Mouse (Mus musculus) thymus, adult 18-20 months (tissue): ENCODE results near the gene Slamf9.

ENCODE experiments used
- DNase-seq, 2 experiments: peaks; one replicate each; pipeline ENCODE4 v3.0.0; 2022; ENCODE audit warnings: mixed read lengths in 2 of 2

Slamf9 gene

DNA sequence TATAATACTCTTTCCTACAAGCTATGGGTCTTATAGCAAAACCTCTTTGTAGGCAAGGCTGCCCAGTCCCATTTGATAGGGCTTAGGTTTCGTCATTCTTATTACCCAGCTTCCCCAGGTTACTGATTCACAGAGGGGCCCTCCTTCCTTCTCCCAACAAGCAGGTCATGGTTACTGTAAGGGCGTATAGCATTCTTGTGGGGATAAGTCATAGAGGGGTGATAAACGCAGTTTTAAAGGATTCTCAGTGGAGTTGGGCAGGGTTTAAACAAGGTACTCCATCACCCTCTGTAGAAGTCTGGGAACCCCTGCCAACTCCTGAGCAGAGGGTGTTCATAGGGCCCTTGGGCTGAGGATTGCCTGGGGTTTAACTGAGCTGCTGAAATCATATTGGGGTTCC is 12.6 kb upstream of the Slamf9 start:
- DNase-seq = no peak

DNA sequence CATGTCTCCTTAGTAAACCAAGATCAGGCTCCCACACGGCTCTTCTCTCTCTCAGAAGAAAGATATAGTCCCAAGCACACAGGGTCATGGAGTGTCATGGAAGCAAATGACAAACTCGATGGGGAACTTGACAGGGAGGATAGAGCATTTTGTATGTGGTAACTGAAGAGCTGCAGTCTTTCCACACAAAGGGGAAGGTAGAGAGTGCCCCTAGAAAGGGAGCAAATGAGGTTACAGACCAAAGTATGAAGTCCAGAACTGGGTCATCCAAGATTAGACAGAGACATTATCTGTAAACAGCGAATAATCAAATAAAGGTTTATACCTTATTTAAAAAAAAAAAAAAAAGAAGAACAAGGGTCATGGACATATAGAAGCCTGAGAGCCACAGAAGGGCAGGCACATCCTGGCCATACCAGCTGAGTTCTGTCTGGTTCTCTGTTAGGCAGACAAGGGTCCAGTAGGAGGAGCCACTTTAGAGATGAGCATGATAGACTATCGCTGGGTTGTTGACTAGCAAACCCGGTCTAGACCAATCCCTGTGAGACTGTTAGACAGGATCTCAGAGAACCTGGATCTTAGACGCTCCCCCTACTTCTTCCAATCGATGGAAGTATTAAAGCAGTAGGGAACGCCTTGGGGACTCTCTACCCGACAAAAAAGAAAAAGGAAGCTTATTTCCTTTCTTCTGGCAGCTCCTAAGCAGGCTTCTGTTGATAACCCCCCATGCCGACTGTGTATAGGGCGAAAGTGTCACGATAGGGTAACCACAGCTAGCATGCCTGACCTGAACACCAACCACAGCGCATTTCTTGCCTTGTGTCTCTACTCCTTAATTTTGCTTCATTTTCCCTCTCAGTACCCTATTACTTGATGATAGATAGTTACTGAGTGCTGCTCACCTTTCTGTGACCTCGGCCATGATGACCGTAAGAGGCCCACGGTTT is 11.5 kb upstream of the Slamf9 start:
- DNase-seq = no peak

DNA sequence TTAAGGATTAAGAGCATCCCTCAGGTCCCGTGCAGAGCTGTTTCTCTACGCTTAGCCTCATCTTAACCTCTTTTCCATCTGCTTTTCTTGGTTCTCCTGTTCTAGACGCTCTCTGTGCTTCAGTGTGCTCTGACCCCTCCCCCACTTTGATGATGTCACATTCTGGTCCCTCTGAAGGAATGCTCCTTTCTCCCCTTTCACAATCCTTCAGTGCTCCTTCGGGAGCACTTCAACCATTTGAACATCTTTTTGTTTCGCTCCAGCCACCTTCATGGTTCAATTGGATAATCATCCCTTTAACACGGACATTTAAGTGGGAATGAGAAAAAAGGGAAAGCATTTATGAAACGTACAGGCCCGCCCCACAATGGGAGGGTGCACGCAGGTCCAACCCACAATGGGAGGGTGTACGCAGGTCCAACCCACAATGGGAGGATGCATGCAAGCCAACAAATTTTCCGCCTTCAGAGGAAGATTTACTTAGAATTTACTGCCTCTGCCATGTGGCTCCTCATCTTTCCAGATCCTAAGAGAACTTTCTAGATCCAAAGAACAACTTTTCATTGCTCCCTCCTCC is 6.8 kb upstream of the Slamf9 start:
- DNase-seq = no peak

DNA sequence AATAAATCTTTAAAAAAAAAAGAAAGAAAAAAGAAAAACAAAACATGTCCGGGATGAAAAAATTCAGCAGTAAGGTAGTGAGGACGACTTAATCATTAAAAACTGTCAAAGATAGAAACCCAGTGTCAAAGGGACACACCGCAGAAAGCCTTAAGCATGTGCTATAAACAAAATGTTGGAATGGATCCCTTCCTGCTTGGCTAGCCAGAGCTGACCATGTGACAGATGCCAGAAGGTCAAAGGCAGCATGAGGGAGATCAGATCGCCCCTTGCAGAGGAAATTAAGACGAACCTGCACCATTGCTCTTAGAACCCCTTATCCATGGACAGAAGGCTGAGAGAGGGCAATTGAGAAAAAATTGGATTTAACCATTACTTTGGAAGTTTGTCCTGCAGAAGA is 5.8 kb upstream of the Slamf9 start:
- no peak for DNase-seq

DNA sequence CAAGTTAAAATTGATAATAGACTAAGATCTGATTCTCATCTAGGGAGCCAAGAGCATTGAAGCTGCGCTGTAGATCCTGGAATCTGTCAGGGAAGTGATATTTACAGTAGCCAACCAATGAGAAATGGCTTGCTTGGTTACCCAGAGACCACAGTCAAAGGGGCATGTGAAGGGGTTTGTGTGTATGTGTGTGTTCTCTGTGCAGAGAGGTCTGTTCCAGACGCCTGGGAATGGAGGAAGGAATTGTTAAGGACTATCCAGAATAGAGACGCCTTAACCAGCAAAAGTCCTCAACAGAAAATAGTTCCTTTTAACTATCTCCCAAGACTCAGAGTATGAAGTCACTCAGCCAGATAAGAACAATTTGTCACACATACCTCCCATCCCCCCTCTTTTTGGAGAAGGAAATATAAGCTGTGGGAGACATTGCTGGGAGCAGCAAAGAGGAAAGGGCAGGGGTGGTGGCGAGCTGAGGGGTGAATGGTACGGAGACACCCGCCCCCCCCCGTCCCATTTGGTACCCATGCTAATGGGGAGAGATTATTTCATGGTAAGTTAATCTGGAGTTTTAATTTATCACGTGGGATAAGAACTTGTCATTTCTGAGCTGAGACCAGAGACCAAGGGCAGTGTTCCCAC is 5.2 kb upstream of the Slamf9 start:
- no peak for DNase-seq

DNA sequence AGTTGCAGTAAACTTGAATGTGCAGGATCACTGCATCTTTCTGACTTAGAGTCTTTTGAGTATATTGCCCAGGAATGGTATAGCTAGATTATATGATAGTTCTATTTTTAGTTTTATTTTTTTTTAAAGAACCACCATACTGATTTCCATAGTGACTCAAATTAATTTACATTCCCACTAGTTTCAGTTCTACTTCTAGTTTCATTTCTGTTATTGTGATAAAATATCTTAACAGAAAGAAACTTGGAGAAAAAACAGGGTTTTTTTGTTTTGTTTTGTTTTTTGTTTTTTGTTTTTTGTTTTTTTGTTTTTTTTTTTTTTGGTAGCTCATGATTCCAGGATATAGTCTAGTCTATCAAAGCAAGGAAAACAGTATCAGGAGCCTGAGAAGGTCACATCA is 2.2 kb upstream of the Slamf9 start:
- DNase-seq = no peak

DNA sequence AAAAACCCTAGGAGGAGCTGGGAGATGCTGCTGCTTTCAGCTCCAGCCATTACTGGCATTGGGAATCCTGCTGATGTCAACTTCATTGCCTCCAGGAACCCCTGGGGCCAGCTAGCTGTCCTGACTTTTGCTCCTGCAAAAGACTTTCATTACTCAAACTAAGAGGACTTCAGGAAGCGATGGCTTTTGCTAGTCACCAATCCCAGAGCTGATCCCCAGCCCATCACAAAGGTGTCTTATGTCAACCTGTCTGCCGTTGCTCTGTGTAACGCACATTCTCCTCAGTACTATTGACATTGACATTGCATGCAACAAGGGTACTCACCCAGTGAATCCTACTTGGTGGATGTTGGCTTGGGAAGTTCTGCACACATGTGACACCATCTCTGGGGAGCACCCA is 962 bp upstream of the Slamf9 start:
- no peak for DNase-seq

DNA sequence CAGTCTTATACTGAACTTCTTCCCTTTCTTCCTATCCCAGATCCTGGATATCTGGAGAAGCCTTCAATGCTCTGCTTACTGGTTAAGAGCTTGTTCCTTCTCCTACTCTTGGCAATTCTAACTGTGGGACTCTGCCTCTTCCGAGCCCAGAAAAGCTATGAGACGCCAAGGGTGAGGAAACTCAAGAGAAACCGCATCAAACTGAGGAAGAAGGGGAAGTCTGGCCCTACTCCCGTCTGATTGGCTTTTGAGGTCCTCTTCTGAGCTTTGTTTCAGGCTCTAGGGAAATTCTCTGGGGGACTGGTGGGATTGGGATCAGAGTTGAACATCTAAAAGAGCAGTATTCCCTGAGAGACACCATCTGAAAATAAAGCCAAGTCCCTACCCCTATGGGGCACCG is 2.9 kb downstream of the Slamf9 start:
- no peak for DNase-seq

DNA sequence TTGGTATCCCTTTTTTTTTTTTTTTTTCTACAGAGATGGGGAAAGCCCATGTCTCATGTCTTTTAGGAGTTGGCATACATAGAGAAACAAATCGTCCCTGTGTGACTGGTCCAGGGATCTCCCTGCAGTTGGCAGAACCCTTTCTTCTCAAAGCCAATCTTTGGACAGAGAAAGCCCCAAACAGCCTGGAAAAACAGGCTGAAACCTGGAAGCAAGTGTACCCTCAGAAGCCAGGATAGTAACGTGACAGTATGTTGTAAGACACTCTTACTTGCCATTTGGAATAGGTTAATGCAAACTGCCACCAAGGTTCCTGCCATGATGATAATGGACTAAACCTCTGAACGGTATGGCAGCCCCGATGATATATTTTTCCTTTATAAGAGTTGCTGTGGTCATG is 5.2 kb downstream of the Slamf9 start:
- DNase-seq = no peak

DNA sequence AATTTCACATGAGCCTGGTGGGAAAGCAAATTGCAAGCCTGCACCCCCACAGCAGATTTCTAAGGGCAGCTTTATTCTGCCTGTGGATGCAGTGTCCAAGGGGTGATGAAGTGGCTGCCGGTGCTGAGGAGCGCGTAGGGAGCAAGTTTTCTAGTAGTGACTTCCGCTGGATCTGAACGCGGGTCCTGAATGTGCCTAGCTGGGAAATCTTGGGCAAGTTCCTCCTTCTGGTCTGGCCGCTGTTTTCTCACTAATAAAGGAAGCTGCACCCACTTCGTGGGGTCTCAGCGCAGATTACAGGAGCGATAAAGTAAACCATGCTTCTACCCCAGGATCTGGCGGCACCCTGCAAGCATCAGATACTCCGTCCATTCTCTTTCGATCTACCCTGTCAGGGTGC is 6.0 kb downstream of the Slamf9 start:
- no peak for DNase-seq

DNA sequence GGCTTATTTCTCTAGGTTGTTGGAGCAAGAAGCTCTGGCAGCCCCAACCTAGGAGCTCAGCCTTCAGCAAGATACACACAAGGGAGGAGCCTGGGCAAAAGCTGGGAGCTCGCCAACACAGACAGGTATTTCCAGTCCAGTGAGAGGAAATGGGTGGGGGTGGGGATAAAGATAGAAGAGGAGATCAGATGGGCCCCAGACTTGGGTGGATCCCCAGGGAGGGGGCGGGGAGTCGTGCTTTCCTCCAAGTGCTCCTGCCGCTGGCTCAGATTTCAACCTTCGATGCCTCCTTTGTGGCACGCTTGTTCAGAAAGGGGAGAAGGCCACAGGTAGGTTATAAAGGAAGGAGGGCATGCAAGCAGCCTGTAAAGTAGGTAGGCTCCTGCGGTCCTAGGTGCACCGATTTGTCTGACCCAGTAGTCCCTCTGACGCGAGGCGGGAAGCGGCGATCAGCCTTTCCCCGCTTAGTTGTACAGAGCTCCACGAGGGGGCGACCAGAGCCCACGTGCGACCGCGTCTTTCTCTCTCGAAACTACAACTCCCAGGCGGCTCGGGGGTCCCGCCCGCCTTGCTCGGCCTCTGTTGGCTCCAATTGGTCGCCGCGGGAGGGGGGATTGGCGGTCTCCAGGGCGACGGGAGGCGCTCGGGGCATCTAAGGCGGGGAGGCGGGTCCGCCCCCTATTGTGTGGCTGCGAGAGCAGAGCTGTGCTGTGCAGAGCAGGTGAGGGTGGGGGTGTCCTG is 6.6 kb downstream of the Slamf9 start, which contains the start of gene Igsf9:
TSS of gene Igsf9 (plus strand) at position 249 of the 741 bp plus-strand sequence.
- peak; percentile 93 to 95 for DNase-seq

DNA sequence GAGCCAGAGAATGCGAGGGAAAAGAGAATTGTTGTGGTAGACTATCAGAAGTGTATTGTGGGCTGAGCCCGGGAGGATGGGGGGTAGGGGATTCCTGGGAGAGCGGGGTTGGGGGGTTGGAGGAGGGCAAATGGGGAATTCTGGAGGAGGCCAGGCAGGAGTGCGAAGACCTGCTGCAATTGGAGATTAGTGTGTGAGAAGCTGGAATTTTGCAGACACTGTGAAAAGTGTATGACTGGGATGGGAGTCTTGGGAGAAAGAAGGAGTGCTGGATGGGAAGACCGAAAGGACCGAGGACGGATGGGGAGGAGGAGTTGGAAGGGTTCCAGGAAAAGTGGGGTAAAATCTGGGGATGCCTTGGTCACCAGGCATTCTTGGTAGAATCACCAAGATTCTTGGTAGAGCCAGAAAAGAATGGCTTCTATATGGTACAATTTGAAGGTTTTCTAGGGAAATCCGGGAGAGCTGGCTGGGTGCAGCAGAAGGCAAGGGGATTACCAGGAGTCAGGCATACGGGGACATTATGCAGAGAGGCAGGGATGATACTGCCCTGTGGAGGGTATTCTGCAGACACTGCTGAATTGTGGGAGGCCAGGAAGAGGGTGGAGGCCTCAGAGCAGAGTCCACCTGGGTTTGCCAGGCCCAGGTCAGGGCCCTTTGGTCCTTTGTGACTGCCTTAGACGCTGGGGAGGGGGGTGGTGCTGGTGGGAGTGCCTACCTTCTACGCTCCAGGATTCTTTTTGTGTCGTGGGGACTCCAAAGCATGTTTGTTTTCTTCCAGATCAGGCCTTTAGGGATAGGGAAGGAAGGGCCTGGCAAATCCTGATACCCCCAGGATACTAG is 7.6 kb downstream of the Slamf9 start:
- no peak for DNase-seq

DNA sequence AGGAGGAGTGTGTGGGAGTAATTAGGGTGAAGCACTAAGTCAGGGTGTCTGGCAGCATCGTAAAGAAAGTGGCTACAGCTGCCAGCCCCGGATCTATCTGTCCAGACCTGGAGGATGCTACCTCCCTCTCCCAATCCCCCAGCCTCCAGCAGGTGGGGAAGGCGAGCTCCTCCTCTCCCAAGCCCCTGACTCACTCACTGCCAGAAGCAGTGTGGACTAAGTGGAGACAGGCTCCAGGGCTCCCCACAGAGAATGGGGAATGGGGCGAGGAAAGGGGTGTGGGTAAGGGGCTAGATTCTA is 8.2 kb downstream of the Slamf9 start:
- DNase-seq = no peak

DNA sequence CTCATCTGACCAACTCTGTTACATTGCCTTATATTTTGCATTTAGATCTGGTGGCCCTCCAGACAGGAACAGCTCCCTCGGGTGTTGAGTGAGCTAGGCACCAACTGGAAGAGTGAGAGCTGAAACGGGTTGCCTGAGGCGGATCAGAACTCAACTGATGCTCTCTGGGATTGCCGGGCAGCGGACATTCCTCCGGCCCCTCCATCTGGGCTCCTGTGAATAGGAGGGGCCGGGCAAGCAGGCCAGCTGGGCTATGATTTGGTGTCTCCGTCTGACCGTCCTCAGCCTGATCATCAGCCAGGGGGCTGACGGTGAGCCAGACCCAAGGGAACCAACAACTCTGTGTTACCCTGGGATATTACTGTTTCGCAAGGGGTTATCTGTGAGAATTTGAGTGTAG is 9.1 kb downstream of the Slamf9 start:
- DNase-seq = no peak

DNA sequence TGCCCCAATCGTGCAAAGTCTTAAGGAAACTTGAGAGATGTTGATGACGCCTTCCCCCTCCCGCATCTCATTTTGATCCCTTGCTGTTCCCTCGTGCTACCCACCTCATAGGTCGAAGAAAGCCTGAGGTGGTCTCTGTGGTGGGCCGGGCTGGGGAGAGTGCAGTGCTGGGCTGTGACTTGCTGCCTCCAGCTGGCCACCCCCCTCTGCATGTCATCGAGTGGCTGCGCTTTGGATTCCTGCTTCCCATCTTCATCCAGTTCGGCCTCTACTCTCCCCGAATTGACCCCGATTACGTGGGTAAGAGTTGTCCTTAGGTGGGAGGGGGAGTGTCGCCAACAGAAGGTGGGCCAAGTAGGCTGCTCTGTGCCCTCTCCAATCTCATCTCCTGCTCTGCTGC is 9.5 kb downstream of the Slamf9 start:
- DNase-seq = no peak

DNA sequence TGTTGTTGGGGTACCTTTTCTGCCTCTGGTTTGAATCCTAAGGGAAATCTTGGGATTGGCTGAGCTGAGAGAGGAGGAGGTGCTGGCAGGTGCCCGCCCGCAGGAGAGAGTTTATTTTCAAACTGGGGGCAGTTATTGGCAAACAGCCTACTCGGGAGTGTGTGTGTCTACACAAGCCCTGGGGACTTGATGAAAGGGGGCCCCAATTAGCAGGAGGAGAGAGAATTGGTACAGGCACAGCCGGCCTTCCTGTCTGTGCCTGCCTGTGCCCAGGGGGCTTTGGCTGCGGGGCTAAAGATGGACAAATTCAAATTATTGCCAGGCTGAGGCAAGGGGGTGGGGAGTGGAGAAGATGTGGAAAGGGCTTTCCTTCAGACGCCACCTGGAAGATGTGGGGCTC is 10.7 kb downstream of the Slamf9 start:
- DNase-seq = no peak

DNA sequence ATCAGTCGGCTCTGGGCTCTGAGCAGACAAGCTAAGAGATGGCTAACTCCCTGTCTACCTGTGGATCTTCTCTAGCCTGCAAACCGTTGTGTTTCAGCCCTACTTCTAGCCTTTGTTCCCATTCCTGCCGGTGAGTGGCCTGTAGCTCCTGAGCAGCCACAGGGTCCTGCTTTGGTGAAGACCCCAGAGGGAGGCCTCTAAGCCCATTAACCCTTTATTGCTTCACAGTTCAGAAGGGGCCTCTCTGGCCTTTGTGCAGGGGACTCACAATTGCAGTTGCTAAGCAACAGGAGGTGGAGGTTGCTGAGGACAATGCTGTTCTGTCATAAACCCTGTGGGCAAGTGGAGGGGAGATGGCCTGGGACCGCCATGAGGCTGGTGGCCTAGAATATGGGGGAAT is 11.1 kb downstream of the Slamf9 start:
- DNase-seq = no peak

DNA sequence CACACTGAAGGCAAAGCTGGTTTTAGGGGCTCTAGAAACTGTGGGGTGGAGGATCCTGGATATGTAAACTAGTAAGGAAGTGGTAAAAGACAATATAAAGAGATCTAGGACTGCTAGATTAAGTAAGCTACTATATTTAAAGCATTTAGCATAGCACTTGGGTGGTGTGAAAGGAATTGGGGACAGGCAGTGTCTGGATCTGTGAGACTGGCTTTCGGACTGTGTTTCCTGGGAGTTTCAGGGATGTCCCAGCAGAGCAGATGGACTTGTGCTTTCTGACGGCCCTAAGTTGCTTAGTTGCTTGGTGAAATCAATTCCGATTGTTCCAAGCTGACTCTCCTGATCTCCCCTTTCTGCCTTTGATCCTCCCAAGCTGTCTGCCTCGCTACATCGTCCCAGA is 11.5 kb downstream of the Slamf9 start:
- no peak for DNase-seq

DNA sequence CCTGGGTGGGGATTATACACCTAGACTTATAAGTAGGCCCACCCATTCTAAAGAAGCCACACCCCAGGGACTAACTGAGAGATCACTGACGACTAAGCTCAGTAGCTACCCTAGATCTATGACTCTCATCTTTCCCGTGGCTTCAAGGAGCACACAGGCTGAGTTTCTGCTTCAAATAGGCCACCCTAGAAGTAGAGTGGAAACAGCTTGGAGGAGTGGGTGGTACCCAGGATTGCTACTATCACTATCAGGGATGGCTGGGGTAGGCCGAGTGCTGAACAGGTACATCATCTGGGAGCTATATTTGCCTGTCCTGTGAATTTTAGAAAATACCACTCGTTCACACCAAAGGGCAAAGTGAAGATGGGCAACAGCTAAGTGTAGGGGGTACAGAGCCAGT is 12.7 kb downstream of the Slamf9 start:
- no peak for DNase-seq

DNA sequence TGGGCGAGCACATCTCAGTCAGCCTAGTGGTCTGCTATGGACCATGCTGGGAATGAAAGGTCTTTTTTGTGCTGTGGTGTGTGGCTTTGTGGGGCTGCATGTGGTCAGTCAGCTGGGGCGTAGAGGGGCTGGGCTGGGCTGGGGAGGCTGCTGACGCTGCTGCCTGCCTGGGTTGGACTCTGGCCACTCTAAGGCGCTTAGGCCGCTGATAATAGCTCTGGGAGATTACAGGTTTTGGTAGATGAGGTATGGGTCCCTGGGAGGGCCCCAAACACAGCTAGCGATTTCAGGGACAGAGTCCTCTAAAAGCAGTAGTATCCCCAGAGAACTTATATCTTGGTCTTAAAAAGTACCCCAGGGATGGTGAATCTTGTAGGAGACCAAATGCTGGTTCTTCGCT is 13.7 kb downstream of the Slamf9 start:
- DNase-seq = no peak

DNA sequence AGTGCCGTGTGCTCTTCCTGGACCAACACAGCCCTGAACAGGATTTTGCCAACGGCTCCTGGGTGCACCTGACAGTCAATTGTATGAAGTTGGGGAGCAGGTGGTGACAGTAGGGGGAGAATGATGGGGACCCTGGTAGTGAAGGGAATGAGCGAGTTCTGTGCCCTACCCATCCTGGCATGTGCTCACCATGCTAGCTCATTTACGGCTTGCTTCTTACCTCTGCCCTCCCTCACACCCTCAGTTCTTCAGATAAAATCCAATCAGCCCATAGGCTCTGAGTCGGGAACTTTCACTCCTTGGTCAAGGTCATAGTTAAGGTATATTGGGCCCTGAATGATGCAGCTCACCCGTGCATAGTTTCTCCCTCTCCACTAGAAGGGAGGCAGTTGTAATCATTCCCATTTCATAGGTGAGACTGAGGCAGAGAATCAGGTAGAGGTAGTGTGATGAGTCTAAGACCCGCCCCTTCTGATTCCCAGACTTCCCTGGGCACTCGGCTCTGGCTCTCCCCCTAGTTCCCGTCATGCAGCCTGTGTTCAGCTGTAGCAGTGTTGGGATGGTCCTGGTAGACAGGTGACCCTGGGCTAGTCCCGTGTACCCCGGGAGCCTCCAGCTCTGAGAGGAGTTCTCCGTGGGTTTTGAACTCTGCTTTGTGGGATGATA is 14.6 kb downstream of the Slamf9 start:
- DNase-seq = no peak

DNA sequence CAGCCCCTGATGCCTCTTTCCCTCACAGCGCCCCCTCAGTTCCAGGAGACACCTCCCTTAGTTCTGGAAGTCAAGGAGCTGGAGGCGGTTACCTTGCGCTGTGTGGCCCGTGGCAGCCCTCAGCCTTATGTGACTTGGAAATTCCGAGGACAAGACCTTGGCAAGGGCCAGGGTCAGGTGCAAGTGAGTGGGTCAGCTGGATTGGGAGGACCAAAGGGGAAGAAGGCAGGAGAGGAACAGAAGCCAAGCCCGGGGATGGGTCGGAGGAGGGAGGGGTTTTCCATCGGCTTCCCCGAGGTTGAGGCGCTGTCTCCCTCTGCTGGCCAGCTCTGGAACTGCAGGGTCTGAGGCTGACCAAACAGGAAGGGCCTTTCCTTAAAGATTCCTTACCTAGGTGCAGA is 15.1 kb downstream of the Slamf9 start:
- peak; percentile 51 to 60 for DNase-seq
